Mouse (Mus musculus) liver, postnatal 0 days (tissue): Measurements from ENCODE around the gene Fate1.

ENCODE experiments used
- CTCF ChIP-seq: sonication (generic); IDR thresholded peaks from 2 replicates; pipeline ENCODE4 v1.5.1; 2016; ENCODE audit warnings: antibody characterized with exemption, low read depth
- EP300 ChIP-seq: IDR thresholded peaks from 2 replicates; pipeline ENCODE4 v1.6.1; 2016; ENCODE audit warnings: antibody characterized with exemption, low read depth, mild to moderate bottlenecking

DNA sequence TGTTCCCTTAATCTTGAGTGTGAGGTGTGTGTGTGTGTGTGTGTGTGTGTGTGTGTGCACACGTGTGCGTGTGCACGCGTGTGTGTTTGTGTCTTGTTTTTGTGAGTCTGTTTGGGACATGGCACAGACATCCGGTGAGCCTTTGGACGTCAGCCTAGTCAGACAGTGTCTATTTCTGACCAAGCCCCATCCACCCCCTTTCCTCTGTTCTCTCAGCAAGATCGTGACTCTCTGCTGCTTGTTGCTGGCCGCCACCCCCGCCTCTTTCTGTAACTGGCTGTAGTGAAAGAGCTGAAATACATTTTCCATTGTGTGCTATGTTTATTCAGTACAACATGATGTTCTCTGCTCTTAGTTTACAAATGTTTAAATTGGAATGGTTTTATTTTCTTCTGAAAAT is 39.5 kb downstream of the Fate1 start:
- TF ChIP-seq CTCF (no peak), EP300 (no peak)
